Mouse (Mus musculus) megakaryocyte, embryonic 14.5 days (primary cell): ENCODE results near the gene Dnase2a.

ENCODE experiments used
- FLI1 ChIP-seq: IDR thresholded peaks from 2 replicates; pipeline ENCODE4 v1.6.1; 2012; ENCODE audit warnings: low read length, inconsistent platforms, mixed read lengths
- GATA1 ChIP-seq: IDR thresholded peaks from 3 replicates; pipeline ENCODE4 v1.6.1; 2012; ENCODE audit warnings: mixed read lengths, low read length, inconsistent platforms, borderline replicate concordance

- TF ChIP-seq GATA1 (no peak), FLI1 (no peak)
Measured at GRCm38 (mm10) chr8:84963952-84964351, 55.6 kb downstream of the Dnase2a start.
